Mouse (Mus musculus) bone marrow macrophage, adult 2 months (primary cell): ENCODE results near the gene Slc4a4.

ENCODE experiments used
- CTCF ChIP-seq: IDR thresholded peaks from 2 replicates; pipeline ENCODE4 v1.5.1; 2012; ENCODE audit warnings: low read depth, mild to moderate bottlenecking, low read length, moderate library complexity
- POLR2A ChIP-seq: IDR thresholded peaks from 2 replicates; pipeline ENCODE4 v1.6.1; 2012; ENCODE audit warnings: mild to moderate bottlenecking, low read depth, low read length, borderline replicate concordance

DNA sequence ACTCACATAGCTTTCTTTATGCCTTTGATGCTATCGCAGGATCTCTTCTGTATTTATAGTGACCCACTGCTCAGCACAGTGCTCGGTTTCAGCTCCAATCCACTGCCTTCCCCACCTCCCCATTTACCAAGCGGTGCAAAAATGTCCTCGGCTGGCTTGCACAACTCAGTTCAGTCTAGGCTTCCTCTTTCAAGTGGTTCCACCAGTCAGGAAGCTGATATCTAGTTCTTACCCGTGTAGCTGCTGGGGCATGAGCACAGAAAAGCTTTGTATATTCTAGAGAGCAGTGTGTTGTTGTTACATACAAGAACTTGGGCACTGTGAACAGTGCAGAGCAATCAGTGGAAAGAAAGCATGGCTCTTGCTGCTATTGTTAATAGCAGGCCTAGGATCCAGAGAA lies 165.0 kb downstream of the Slc4a4 start:
- no peak for TF ChIP-seq CTCF
- TF ChIP-seq POLR2A: no peak
